Mouse (Mus musculus): ENCODE measurements around the gene Nxpe4.
A peak's percentile ranks its signal among the peaks of the same experiment; 100 is the strongest.
"Not testable (repeated sequence)": the region's sequence is repeated elsewhere in the genome, so short reads cannot be mapped to it uniquely, and the experiment has no call there.

The Nxpe4 gene

GRCm38 (mm10) chr9:48410217-48411035 is 248.6 kb downstream of the Nxpe4 start:
- DNase-seq (ENCODE audit: low spot score) = no peak

GRCm38 (mm10) chr9:48413591-48413990 is 251.8 kb downstream of the Nxpe4 start:
- peak; percentile 37 for DNase-seq (ENCODE audit: low spot score)

GRCm38 (mm10) chr9:48417366-48417765 is 255.5 kb downstream of the Nxpe4 start:
- not testable (repeated sequence) for DNase-seq (ENCODE audit: low spot score)

GRCm38 (mm10) chr9:48417994-48418393 is 256.2 kb downstream of the Nxpe4 start:
- DNase-seq (ENCODE audit: low spot score) = no peak

GRCm38 (mm10) chr9:48418397-48418796 is 256.6 kb downstream of the Nxpe4 start:
- no peak for DNase-seq (ENCODE audit: low spot score)

GRCm38 (mm10) chr9:48418829-48419228 is 257.0 kb downstream of the Nxpe4 start:
- no peak for DNase-seq (ENCODE audit: low spot score)

- DNase-seq (ENCODE audit: low spot score) = no peak
Observed at GRCm38 (mm10) chr9:48420437-48420836, 258.6 kb downstream of the Nxpe4 start.

- DNase-seq (ENCODE audit: low spot score) = no peak
Observed at GRCm38 (mm10) chr9:48421029-48421428, 259.2 kb downstream of the Nxpe4 start.

- DNase-seq (ENCODE audit: low spot score) = no peak
Observed at GRCm38 (mm10) chr9:48421561-48421960, 259.7 kb downstream of the Nxpe4 start.

GRCm38 (mm10) chr9:48422382-48422781 is 260.6 kb downstream of the Nxpe4 start:
- no peak for DNase-seq (ENCODE audit: low spot score)

- no peak for DNase-seq (ENCODE audit: low spot score)
Observed at GRCm38 (mm10) chr9:48423256-48423655, 261.4 kb downstream of the Nxpe4 start.

- DNase-seq (ENCODE audit: low spot score) = no peak
Observed at GRCm38 (mm10) chr9:48427176-48427575, 265.4 kb downstream of the Nxpe4 start.

- no peak for DNase-seq (ENCODE audit: low spot score)
Observed at GRCm38 (mm10) chr9:48432449-48432848, 270.6 kb downstream of the Nxpe4 start.

- DNase-seq (ENCODE audit: low spot score) = no peak
Observed at GRCm38 (mm10) chr9:48443873-48444272, 282.1 kb downstream of the Nxpe4 start.

GRCm38 (mm10) chr9:48444821-48445220 is 283.0 kb downstream of the Nxpe4 start:
- DNase-seq (ENCODE audit: low spot score) = no peak

- DNase-seq (ENCODE audit: low spot score) = peak; percentile 64
Observed at GRCm38 (mm10) chr9:48447783-48448209, 286.0 kb downstream of the Nxpe4 start.

All from T-cell, adult 2 months (primary cell).